Mouse (Mus musculus): ENCODE measurements around the gene Lsamp. TPM values are rescaled to one million over a fixed set of nuclear protein-coding genes. Genes with fewer than 3 reads are reported as not detected.

Lsamp gene
- polyA plus RNA-seq, 1 experiment from 2014 or later = 2.1 TPM

DNA sequence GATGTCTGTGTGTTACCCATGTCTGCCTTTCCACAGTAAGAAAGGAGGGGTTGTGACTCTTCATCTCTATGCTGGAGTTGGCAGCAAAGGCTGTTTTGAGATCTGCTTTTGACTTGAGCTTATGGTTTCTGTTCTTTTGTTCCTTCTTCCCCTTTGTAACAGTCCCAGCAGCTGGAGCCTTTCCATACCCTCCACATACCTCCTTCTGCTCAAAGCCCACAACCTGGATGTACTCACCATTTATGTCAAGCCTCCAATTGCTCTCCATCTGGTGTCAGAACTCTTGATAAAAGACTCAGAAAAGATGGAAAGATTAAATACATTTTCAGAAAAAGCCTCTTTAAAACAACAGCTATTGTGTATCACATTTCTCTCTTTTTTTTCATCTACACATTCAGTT is 847.4 kb downstream of the Lsamp start:
- Histone ChIP-seq H3K4me1 (no peaks in the 10 kb centered on the region), H3K4me3 (no peak overlapping the region), H3K27ac (no peak overlapping the region)

DNA sequence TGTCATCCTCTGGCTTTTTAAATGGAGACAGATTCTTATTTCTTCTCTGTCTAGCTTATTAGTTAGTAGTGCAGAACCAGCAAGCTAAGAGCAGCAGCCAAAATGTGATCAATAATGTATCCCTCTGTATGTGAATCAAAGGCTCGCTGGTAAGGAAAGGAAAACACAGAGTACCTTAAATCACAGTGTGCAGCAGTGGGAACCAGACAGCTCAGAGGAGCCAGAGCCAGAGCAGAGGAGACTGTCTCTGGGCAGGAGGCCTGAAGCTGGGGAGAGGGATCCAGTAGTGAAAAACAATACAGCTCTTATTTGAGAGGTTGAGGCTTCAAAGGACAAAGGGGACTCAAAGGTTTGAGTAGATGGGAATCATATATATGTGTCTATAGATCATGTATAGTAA is 857.6 kb downstream of the Lsamp start:
- WGBS = 75% methylated on average over 1 of the region's 1 CpGs
- no peak overlapping the region for H3K27ac ChIP-seq
- H3K27me3 ChIP-seq (ENCODE audit: low read depth, poor library complexity, severe bottlenecking) = no peaks in the 10 kb centered on the region
- no peak overlapping the region for H3K4me3 ChIP-seq
- H3K36me3 ChIP-seq = no peaks in the 10 kb centered on the region
- no peaks in the 10 kb centered on the region for H3K9me3 ChIP-seq (replicated peaks)
- H3K4me1 ChIP-seq = no peaks in the 10 kb centered on the region
- no peak for DNase-seq (ENCODE audit: low spot score)

More for the DNA sequence above, 847.4 kb downstream of the Lsamp start:
- H3K9me3 ChIP-seq (replicated peaks) = no peaks in the 10 kb centered on the region
- no peaks in the 10 kb centered on the region for H3K36me3 ChIP-seq
- no peak for DNase-seq (ENCODE audit: low spot score)
- no peaks in the 10 kb centered on the region for H3K27me3 ChIP-seq (ENCODE audit: low read depth, poor library complexity, severe bottlenecking)

DNA sequence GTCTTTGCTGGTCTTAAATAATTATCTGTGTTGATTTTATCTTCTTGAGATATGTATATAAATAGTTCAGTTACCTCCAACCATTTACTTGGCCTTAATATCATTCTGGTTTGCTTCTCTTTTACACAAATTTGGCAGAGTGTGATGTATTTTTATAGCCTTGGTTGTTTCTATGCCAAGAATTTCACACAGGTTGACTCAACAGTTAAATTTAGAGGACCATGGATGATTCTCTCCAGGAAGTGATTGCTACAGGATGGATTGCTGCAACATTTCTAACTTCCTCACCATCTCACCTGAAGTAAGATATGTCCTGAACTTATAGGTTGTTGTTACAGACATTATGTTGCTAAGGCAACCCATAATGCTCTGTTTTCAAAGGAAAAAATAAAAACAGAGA is 882.6 kb downstream of the Lsamp start:
- no peaks in the 10 kb centered on the region for H3K27me3 ChIP-seq (ENCODE audit: low read depth, poor library complexity, severe bottlenecking)
- no peak overlapping the region for H3K27ac ChIP-seq
- no peaks in the 10 kb centered on the region for H3K4me1 ChIP-seq
- no peak for DNase-seq (ENCODE audit: low spot score)
- no peaks in the 10 kb centered on the region for H3K9me3 ChIP-seq (replicated peaks)
- H3K4me3 ChIP-seq = no peak overlapping the region
- no peaks in the 10 kb centered on the region for H3K36me3 ChIP-seq

DNA sequence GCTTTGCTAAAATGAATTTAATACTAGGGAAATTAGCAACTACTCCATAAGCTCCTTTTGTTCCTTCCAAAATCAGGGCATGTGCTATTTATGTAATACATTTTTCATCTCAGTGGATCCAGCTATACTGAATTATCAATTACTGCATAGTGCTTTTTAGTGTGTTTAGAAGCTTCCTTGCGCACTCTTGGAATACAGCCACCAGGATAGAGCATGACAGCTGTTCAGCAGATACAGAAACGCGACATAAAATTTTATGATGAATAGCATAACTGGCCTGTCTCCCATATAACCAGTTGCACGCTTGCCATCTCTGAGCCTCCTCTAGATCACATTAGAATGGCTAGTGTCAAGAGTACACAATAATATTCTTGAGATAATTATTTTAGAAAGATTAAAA is 894.1 kb downstream of the Lsamp start:
- WGBS = 94% methylated on average over 4 of the region's 4 CpGs
- H3K4me1 ChIP-seq = no peaks in the 10 kb centered on the region
- DNase-seq (ENCODE audit: low spot score) = no peak

DNA sequence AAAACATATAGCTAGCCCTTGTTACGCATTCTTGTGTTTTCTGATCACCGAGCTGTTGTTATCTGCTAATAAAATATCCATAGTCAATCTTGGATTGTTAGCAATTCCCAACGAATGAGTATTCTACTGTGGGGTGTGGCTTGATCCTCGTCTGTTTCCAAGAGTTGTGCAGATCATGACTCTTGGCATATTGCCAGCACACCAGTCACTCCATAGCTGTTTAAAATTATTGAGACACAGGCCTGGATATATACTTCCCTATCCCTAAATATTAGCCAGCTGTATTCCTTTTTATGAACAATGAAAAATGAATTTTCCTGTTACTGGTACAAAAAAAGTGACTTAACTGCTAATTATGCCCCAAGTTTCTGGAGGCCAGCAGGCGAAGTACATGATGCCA is 897.8 kb downstream of the Lsamp start:
- Histone ChIP-seq H3K27ac (no peak overlapping the region), H3K27me3 (ENCODE audit: low read depth, poor library complexity, severe bottlenecking) (no peaks in the 10 kb centered on the region), H3K4me1 (no peaks in the 10 kb centered on the region), H3K36me3 (no peaks in the 10 kb centered on the region), H3K4me3 (no peak overlapping the region), H3K9me3 (replicated peaks) (no peaks in the 10 kb centered on the region)
- no peak for DNase-seq (ENCODE audit: low spot score)
- 88% methylated on average over 5 of the region's 5 CpGs for WGBS

More for the DNA sequence above, 894.1 kb downstream of the Lsamp start:
- Histone ChIP-seq H3K36me3 (no peaks in the 10 kb centered on the region), H3K9me3 (replicated peaks) (no peaks in the 10 kb centered on the region), H3K4me3 (no peak overlapping the region), H3K27me3 (ENCODE audit: low read depth, poor library complexity, severe bottlenecking) (no peaks in the 10 kb centered on the region), H3K27ac (no peak overlapping the region)

DNA sequence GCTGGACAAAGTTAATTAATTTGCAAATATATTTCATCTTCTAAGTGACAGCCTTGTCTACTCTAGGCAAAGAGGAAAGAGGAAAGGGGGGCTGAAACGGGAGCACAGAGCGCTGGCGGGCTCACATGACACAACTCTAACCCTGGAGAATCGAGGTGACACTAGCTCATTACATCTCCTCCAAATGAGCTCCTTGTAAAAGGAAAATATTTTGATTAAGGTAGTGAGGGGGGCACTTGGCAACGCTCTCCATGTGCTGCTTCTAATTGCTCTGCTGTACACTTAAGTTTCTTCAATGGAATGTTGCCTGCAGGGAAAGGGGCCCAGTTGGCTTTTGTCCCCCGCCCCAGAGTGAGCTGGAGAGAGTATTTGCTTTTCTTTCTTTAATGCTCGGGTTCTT is 907.2 kb downstream of the Lsamp start:
- Histone ChIP-seq H3K4me3 (no peak overlapping the region), H3K4me1 (peaks cover 5% of the 10 kb centered on the region; the same call in 1 of the 2 replicates), H3K9me3 (replicated peaks) (no peaks in the 10 kb centered on the region), H3K36me3 (no peaks in the 10 kb centered on the region), H3K27me3 (ENCODE audit: low read depth, poor library complexity, severe bottlenecking) (no peaks in the 10 kb centered on the region), H3K27ac (no peak overlapping the region)
- peak; percentile 27 for DNase-seq (ENCODE audit: low spot score)
- 39% methylated on average over 7 of the region's 7 CpGs for WGBS

DNA sequence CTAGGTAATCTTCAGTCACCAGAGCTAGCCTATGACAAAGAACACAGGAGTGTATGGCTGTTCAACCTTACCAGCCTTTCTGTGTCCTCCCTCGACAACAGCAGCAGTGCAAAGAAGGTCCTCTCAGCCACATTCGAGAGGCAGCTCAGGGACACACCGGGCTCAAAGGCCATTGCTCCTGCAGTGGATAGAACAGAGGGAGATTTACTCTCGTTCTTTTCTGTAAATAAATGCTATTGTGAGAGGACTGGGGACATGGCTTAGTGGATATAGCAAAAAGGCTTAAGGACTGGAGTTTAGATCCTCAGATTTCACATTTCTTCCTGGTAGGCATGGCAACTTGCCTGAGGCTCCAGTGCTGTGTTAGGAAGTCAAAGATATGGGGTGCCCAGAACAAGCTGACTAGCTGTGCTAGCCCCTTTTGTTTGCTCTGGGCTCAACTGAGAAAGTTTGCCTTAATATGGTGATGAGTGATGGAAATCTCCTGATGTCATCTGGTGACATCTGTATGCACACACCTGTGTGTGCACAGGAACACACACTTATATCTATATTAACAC is 913.7 kb downstream of the Lsamp start:
- H3K27me3 ChIP-seq (ENCODE audit: low read depth, poor library complexity, severe bottlenecking) = no peaks in the 10 kb centered on the region
- 79% methylated on average over 4 of the region's 4 CpGs for WGBS
- no peak overlapping the region for H3K4me3 ChIP-seq
- no peaks in the 10 kb centered on the region for H3K9me3 ChIP-seq (replicated peaks)
- DNase-seq (ENCODE audit: low spot score) = no peak
- H3K27ac ChIP-seq = no peak overlapping the region
- no peaks in the 10 kb centered on the region for H3K4me1 ChIP-seq
- no peaks in the 10 kb centered on the region for H3K36me3 ChIP-seq

DNA sequence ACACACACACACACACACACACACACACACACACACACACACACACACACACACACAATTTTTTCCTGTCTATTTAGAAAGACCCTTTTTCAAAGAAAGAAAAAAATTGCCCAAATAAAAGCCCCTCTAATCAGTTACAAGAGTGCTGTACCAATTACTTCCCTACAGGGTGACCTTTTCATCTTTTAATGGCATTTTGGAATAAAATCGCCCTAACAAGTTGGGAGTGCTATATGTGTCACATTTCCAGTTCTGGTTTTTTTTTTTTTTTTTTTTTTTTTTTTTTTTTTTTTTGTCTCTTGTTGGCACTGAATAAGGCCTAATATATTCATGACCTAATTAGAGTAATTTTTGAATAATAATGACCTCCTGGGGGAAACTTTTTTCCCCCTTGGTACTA is 923.7 kb downstream of the Lsamp start:
- Histone ChIP-seq H3K9me3 (replicated peaks) (no peaks in the 10 kb centered on the region), H3K4me3 (no peak overlapping the region), H3K4me1 (no peaks in the 10 kb centered on the region), H3K27ac (no peak overlapping the region), H3K36me3 (no peaks in the 10 kb centered on the region), H3K27me3 (ENCODE audit: low read depth, poor library complexity, severe bottlenecking) (no peaks in the 10 kb centered on the region)
- 53% methylated on average over 1 of the region's 1 CpGs for WGBS
- no peak for DNase-seq (ENCODE audit: low spot score)

DNA sequence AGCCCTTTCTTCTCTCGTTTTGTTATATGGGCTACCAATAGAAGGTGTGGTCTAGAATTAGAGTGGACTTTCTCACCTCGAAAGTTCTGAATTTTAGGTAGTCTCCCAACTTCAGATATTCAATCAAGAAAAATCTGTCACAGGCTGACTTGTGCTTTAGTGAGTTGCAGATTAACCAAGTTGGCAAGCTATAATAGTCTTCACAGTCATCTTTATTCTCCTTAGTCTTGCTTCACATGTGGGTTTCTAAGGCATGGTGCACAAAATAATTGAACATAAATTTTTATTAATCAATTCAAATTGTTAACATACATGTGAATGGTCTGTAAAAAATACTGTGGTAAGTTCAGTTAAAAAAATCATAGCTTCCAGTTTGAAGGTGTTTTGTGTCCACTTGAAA is 930.0 kb downstream of the Lsamp start:
- Histone ChIP-seq H3K27ac (no peak overlapping the region), H3K27me3 (ENCODE audit: low read depth, poor library complexity, severe bottlenecking) (no peaks in the 10 kb centered on the region), H3K4me1 (no peaks in the 10 kb centered on the region), H3K36me3 (no peaks in the 10 kb centered on the region), H3K9me3 (replicated peaks) (no peaks in the 10 kb centered on the region), H3K4me3 (no peak overlapping the region)
- no peak for DNase-seq (ENCODE audit: low spot score)
- 92% methylated on average over 2 of the region's 2 CpGs for WGBS

DNA sequence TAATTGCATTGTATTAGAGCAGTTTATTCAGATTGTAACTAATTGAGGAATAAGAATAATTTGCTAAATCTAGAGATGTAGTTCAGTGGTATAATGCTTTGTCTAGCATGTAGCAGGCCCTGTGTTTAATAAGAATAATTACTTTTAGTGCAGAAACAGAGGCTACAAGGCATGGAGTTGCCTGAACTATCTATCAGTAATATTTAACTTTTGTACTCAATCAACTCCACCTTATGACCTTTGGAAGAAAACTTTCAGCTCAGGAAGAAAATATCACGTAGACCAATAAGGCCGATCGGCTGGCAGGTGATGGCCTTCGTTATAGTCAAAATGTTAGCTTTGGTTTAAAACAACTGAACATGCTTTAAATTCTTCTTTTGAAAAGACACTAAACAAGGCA is 946.4 kb downstream of the Lsamp start:
- H3K4me3 ChIP-seq = no peak overlapping the region
- H3K27ac ChIP-seq = no peak overlapping the region
- H3K9me3 ChIP-seq (replicated peaks) = no peaks in the 10 kb centered on the region
- H3K36me3 ChIP-seq = no peaks in the 10 kb centered on the region
- no peak for DNase-seq (ENCODE audit: low spot score)
- WGBS = 88% methylated on average over 4 of the region's 4 CpGs
- no peaks in the 10 kb centered on the region for H3K27me3 ChIP-seq (ENCODE audit: low read depth, poor library complexity, severe bottlenecking)
- no peaks in the 10 kb centered on the region for H3K4me1 ChIP-seq

DNA sequence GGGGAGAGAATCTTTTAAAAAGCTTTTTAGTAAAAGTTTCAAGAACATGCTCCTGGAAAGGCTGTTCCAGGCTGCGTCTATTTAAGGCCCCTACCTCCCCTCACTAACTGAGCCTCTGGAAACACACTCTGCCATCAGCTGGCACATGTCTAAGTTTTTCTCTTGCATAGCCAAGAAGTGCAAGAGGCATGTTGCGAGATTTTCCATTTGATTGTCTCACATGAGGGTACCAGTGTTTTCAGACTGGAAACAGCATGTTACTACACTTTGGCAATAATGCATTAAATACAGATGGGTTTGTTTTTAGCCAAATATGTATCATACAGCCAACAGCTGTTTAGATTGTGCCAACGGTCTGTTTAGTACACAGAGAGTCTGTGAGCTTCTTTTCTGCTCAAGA is 958.1 kb downstream of the Lsamp start:
- Histone ChIP-seq H3K36me3 (no peaks in the 10 kb centered on the region), H3K4me1 (no peaks in the 10 kb centered on the region), H3K9me3 (replicated peaks) (no peaks in the 10 kb centered on the region), H3K4me3 (no peak overlapping the region), H3K27ac (no peak overlapping the region), H3K27me3 (ENCODE audit: low read depth, poor library complexity, severe bottlenecking) (no peaks in the 10 kb centered on the region)
- WGBS = 91% methylated on average over 3 of the region's 3 CpGs
- no peak for DNase-seq (ENCODE audit: low spot score)

DNA sequence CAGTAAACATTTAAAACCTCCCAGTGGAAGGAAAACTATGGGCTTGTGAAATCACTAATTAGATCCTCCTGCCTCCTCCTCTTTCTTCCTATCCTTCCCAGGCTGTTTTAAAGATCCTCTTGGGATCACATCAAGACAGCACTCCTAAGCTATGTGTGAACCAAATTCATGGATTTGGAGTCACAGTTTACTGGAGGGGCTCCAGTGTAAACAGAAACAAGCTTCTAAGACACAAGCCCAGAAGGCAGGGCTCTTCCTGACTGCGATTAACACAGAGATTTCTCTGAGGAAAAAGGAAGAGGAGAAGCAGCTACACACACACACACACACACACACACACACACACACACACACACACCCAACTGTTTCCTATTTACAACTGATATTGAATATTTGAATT is 961.7 kb downstream of the Lsamp start:
- no peaks in the 10 kb centered on the region for H3K36me3 ChIP-seq
- H3K27me3 ChIP-seq (ENCODE audit: low read depth, poor library complexity, severe bottlenecking) = no peaks in the 10 kb centered on the region
- H3K4me3 ChIP-seq = no peak overlapping the region
- H3K9me3 ChIP-seq (replicated peaks) = no peaks in the 10 kb centered on the region
- no peaks in the 10 kb centered on the region for H3K4me1 ChIP-seq
- H3K27ac ChIP-seq = no peak overlapping the region
- 60% methylated on average over 1 of the region's 1 CpGs for WGBS
- DNase-seq (ENCODE audit: low spot score) = no peak

DNA sequence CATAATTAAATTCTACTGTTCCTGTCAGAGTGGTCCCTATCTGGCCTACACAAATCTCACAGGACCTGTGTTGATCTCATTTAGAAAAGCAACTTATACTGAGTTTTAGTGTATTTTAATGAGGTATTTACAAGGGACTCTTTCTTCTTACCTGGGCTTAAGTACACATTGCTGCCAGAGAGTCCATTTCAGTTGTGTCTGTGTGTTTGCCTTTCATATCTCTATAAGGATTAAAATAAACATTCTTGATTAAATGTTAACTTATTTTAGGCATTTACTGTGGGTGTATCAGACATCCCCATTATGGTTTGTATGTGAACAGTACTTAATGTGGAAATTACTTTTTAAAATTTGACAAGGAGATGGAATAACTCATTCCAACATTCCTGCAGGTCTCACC is 963.9 kb downstream of the Lsamp start:
- no peaks in the 10 kb centered on the region for H3K4me1 ChIP-seq
- H3K36me3 ChIP-seq = no peaks in the 10 kb centered on the region
- no peak for DNase-seq (ENCODE audit: low spot score)
- no peaks in the 10 kb centered on the region for H3K27me3 ChIP-seq (ENCODE audit: low read depth, poor library complexity, severe bottlenecking)
- H3K4me3 ChIP-seq = no peak overlapping the region
- H3K9me3 ChIP-seq (replicated peaks) = no peaks in the 10 kb centered on the region
- H3K27ac ChIP-seq = no peak overlapping the region

DNA sequence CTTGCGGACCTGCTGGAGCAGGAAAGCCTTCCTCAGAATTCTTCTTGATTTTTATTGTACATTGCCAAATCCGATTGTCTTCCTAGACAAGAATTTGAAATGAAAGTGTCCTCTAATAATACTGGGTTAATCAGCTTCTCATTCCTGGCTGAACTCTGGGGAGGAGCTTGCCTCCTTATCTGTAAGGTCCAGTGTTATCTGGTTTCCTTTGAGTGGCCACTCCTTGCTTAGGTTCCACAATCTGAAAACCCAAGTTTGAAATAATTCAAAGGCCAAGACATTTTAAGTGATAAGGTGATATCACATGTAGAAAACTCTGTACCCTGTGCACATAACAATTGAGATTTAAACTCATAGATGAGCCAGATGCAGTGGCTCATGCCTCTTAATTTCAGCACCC is 975.0 kb downstream of the Lsamp start:
- no peak overlapping the region for H3K4me3 ChIP-seq
- no peak for DNase-seq (ENCODE audit: low spot score)
- H3K36me3 ChIP-seq = no peaks in the 10 kb centered on the region
- no peak overlapping the region for H3K27ac ChIP-seq
- no peaks in the 10 kb centered on the region for H3K9me3 ChIP-seq (replicated peaks)
- no peaks in the 10 kb centered on the region for H3K27me3 ChIP-seq (ENCODE audit: low read depth, poor library complexity, severe bottlenecking)
- WGBS = 88% methylated on average over 2 of the region's 2 CpGs
- H3K4me1 ChIP-seq = no peaks in the 10 kb centered on the region
